ENCODE assay signal across 8 mouse cellular contexts in genomic region chr17:46075116-46075485, GRCm38 (mm10). TPM values are rescaled to one million over a fixed set of nuclear protein-coding genes. Genes with fewer than 3 reads are reported as not detected.
DNase-seq lines count a peak whose midpoint lies in the region; ATAC-seq and TF ChIP-seq lines count a peak whose summit lies in the region.

No protein-coding gene starts in this region.

- H3K4me2 ChIP-seq in liver, embryonic 14.5 days (ENCODE audit: low read depth), result no peak overlapping the region
- no peak overlapping the region for H3K4me2 ChIP-seq in neural tube, embryonic 15.5 days

- H3K27ac ChIP-seq in MEL (ENCODE audit: control insufficient read depth, low read depth, low read length), result peak overlapping the region; percentile 100
- no peak overlapping the region for H3K27ac ChIP-seq in liver, embryonic 14.5 days
- no peak overlapping the region for H3K27ac ChIP-seq in neural tube, embryonic 15.5 days (replicated peaks)

- 0 out of 4 replicates have a peak, but pooled peaks of 1 of the 2 experiments have one; percentile 20 for TF ChIP-seq POLR2A in MEL (IDR thresholded peaks at IDR 0.05; ENCODE audit: control insufficient read depth in 1 of 2, insufficient read depth in 1 of 2, low read depth in 1 of 2, low read length in 2 of 2, poor library complexity in 1 of 2)

- peak; percentile 59 to 66 (median 64) for TF ChIP-seq CTCF in MEL (IDR thresholded peaks at IDR 0.05 in 2 of 3, conservative IDR thresholded peaks at IDR 0.05 in 1 of 3; ENCODE audit: control insufficient read depth in 1 of 3, insufficient read depth in 1 of 3, low read depth in 2 of 3, low read length in 3 of 3, poor library complexity in 1 of 3, severe bottlenecking in 1 of 3)
- TF ChIP-seq CTCF in liver, embryonic 14.5 days (IDR thresholded peaks at IDR 0.05; ENCODE audit: low read depth), result peak; percentile 71

- H3K9ac ChIP-seq in MEL (ENCODE audit: control insufficient read depth, low read depth, low read length, poor library complexity, severe bottlenecking), result peak overlapping the region; percentile 65
- no peak overlapping the region for H3K9ac ChIP-seq in liver, embryonic 14.5 days (replicated peaks)
- H3K9ac ChIP-seq in neural tube, embryonic 15.5 days (replicated peaks), result no peak overlapping the region

- no peaks in the 10 kb centered on the region; the same call in 1 of the 2 replicates for H3K79me2 ChIP-seq in MEL (ENCODE audit: control insufficient read depth, insufficient read depth, low read length, poor library complexity)

- 15% methylated on average over 3 of the region's 3 CpGs for WGBS in liver, embryonic 14.5 days (ENCODE audit: insufficient replicate concordance)
- 65% methylated on average over 3 of the region's 3 CpGs for WGBS in neural tube, embryonic 15.5 days

- H3K36me3 ChIP-seq in MEL (ENCODE audit: control insufficient read depth in 1 of 2, insufficient read depth in 2 of 2, low read length in 2 of 2), result peaks cover 0 to 41% of the 10 kb centered on the region in 2 experiments; a peak in 2 of 4 replicates
- no peaks in the 10 kb centered on the region for H3K36me3 ChIP-seq in liver, embryonic 14.5 days (replicated peaks; ENCODE audit: control insufficient read depth, insufficient read depth, low read depth)
- H3K36me3 ChIP-seq in neural tube, embryonic 15.5 days, result no peaks in the 10 kb centered on the region

- peak overlapping the region in 1 of 2 experiments; percentile 23; a peak in 1 of 4 replicates for H3K4me3 ChIP-seq in MEL (ENCODE audit: control insufficient read depth in 1 of 2, insufficient read depth in 1 of 2, low read depth in 2 of 2, low read length in 2 of 2)
- no peak overlapping the region for H3K4me3 ChIP-seq in liver, embryonic 14.5 days (ENCODE audit: insufficient read depth in 1 of 2, low read depth in 2 of 2, low read length in 2 of 2)
- H3K4me3 ChIP-seq in neural tube, embryonic 15.5 days (replicated peaks), result no peak overlapping the region

- DNase-seq in adrenal gland, adult (ENCODE audit: inconsistent age in 2 of 2, low spot score in 1 of 2), result peak; percentile 59 to 87
- no peak for DNase-seq in adrenal gland, postnatal 4 days (ENCODE audit: low spot score in 2 of 2)
- DNase-seq in MEL (ENCODE audit: low read depth, low spot score), result peak; percentile 83
- peak; percentile 17 to 32 (median 26) for DNase-seq in liver, embryonic 14.5 days (ENCODE audit: low read depth in 3 of 3, low spot score in 3 of 3)
- peak; percentile 56 to 77 for DNase-seq in spleen, postnatal 4 days (ENCODE audit: low spot score in 2 of 2)
- DNase-seq in layer of hippocampus, adult 18-20 months (ENCODE audit: low spot score in 2 of 2), result no peak

- no peak for TF ChIP-seq EP300 in MEL (IDR thresholded peaks at IDR 0.05; ENCODE audit: low read depth in 1 of 2, low read length in 2 of 2)
- no peak for TF ChIP-seq EP300 in liver, embryonic 14.5 days (IDR thresholded peaks at IDR 0.05; ENCODE audit: low read depth)

- no peaks in the 10 kb centered on the region for H3K27me3 ChIP-seq in MEL (ENCODE audit: control insufficient read depth in 1 of 2, insufficient read depth in 2 of 2, low read length in 2 of 2)
- no peaks in the 10 kb centered on the region for H3K27me3 ChIP-seq in liver, embryonic 14.5 days (ENCODE audit: control insufficient read depth, insufficient read depth, low read length)
- H3K27me3 ChIP-seq in neural tube, embryonic 15.5 days (replicated peaks), result no peaks in the 10 kb centered on the region

- peaks cover 23 to 55% of the 10 kb centered on the region in 2 experiments for H3K4me1 ChIP-seq in MEL (ENCODE audit: control insufficient read depth in 1 of 2, insufficient read depth in 2 of 2, low read length in 2 of 2)
- peaks cover 0 to 13% of the 10 kb centered on the region in 2 experiments; a peak in 2 of 4 replicates for H3K4me1 ChIP-seq in liver, embryonic 14.5 days (replicated peaks; ENCODE audit: control insufficient read depth in 2 of 2, insufficient read depth in 2 of 2, low read length in 1 of 2)
- peaks cover 3% of the 10 kb centered on the region; the same call in 1 of the 2 replicates for H3K4me1 ChIP-seq in neural tube, embryonic 15.5 days

- no peaks in the 10 kb centered on the region for H3K9me3 ChIP-seq in MEL (replicated peaks; ENCODE audit: insufficient read depth, low read length)
- no peaks in the 10 kb centered on the region for H3K9me3 ChIP-seq in liver, embryonic 14.5 days (ENCODE audit: control insufficient read depth, low read length)
- no peaks in the 10 kb centered on the region for H3K9me3 ChIP-seq in neural tube, embryonic 15.5 days (replicated peaks)

- ATAC-seq in erythroblast, adult 5-6 weeks (replicated peaks; ENCODE audit: low FRiP score, poor library complexity, severe bottlenecking), result 0 out of 2 replicates have a peak, but pooled peaks have one; percentile 16
- no peak for ATAC-seq in liver, embryonic 14.5 days (ENCODE audit: insufficient read depth)
- no peak for ATAC-seq in neural tube, embryonic 15.5 days (ENCODE audit: low FRiP score)

- TF ChIP-seq RAD21 in MEL (IDR thresholded peaks at IDR 0.05; ENCODE audit: low read depth, low read length), result peak; percentile 73

TF ChIP-seq in MEL, 35 proteins besides CTCF, POLR2A, EP300 and RAD21:
- TF ChIP-seq CHD1 (IDR thresholded peaks at IDR 0.05; ENCODE audit: low read depth, low read length) (no peak), USF1 (IDR thresholded peaks at IDR 0.05; ENCODE audit: low read depth, low read length) (no peak), ZKSCAN1 (IDR thresholded peaks at IDR 0.05; ENCODE audit: low read depth, low read length) (no peak), MYB (IDR thresholded peaks at IDR 0.05; ENCODE audit: low read depth, low read length) (no peak), RCOR1 (IDR thresholded peaks at IDR 0.05; ENCODE audit: low read depth, low read length) (no peak), ETS1 (IDR thresholded peaks at IDR 0.05; ENCODE audit: low read depth, low read length) (no peak), HCFC1 (IDR thresholded peaks at IDR 0.05; ENCODE audit: low read depth, low read length) (no peak), MEF2A (IDR thresholded peaks at IDR 0.05; ENCODE audit: extremely low read depth, insufficient replicate concordance, low read depth, low read length, poor library complexity, severe bottlenecking) (no peak), ZNF384 (IDR thresholded peaks at IDR 0.05; ENCODE audit: low read depth, low read length) (no peak), SMC3 (IDR thresholded peaks at IDR 0.05; ENCODE audit: low read depth, low read length) (peak; percentile 62), KAT2A (conservative IDR thresholded peaks at IDR 0.05; ENCODE audit: low read depth, low read length) (0 out of 2 replicates have a peak, but pooled peaks have one; percentile 0), SIN3A (IDR thresholded peaks at IDR 0.05; ENCODE audit: low read length) (no peak; the same call in 1 of the 2 replicates), ZC3H11A (IDR thresholded peaks at IDR 0.05; ENCODE audit: low read depth, low read length) (peak; percentile 43), NRF1 (IDR thresholded peaks at IDR 0.05; ENCODE audit: insufficient read depth, low read depth, low read length, poor library complexity, severe bottlenecking) (no peak), MAFK (IDR thresholded peaks at IDR 0.05; ENCODE audit: borderline replicate concordance, low read depth, low read length) (no peak), E2F4 (IDR thresholded peaks at IDR 0.05; ENCODE audit: borderline replicate concordance, low read depth, low read length) (no peak), BHLHE40 (IDR thresholded peaks at IDR 0.05; ENCODE audit: borderline replicate concordance, low read depth, low read length) (no peak), TBP (IDR thresholded peaks at IDR 0.05; ENCODE audit: low read depth, low read length) (0 out of 2 replicates have a peak, but pooled peaks have one; percentile 6), UBTF (IDR thresholded peaks at IDR 0.05; ENCODE audit: borderline replicate concordance, insufficient read depth, low read depth, low read length) (no peak), MYC (IDR thresholded peaks at IDR 0.05; ENCODE audit: low read depth, low read length) (no peak)

RNA-seq across cellular contexts. Expression of gene Mrps18a, which starts 35.7 kb away (rescaled TPM):
- 100 to 1,000 TPM in 1 of 2 experiments, 10 to 100 TPM in 1; 94.1 to 101 TPM for total RNA-seq in adrenal gland, postnatal 4 days (2021)
- 177 and 181 TPM in 2 replicates for total RNA-seq in MEL (2012; rRNA removed)
- 100 to 1,000 TPM in 1 of 2 experiments, not detected in 1; 159 TPM for polyA plus RNA-seq in MEL (2012; ENCODE audit: insufficient read depth in 1 of 2, insufficient read length in 2 of 2, low read depth in 1 of 2, low replicate concordance in 2 of 2, missing spikeins in 1 of 2)
- total RNA-seq in erythroblast, adult 5-6 weeks (2015; ENCODE audit: low replicate concordance), result 8.6 and 20.9 TPM in 2 replicates
- 3.6 and 21.0 TPM in 2 replicates for total RNA-seq in erythroblast, adult 5-6 weeks (2017; ENCODE audit: low replicate concordance)
- 22.8 and 29.7 TPM in 2 replicates for polyA plus RNA-seq in liver, embryonic 14.5 days (2012; rRNA removed)
- polyA plus RNA-seq in liver, embryonic 14.5 days (2014; fragmentation: Nextera tagmentation; extraction: Ambion mirVana), result 65.2 and 68.5 TPM in 2 replicates
- polyA plus RNA-seq in neural tube, embryonic 15.5 days (2015; fragmentation: Nextera tagmentation; extraction: Ambion mirVana), result 150 and 154 TPM in 2 replicates
- total RNA-seq in layer of hippocampus, adult 18-20 months (2021), result 10 to 100 TPM; 86.4 to 93.2 TPM

RNA-seq across cellular contexts. Expression of gene Vegfa, which starts 42.9 kb away (rescaled TPM):
- 100 to 1,000 TPM; 242 to 257 TPM for total RNA-seq in adrenal gland, postnatal 4 days (2021)
- total RNA-seq in MEL (2012; rRNA removed), result 16.1 and 39.4 TPM in 2 replicates
- 10 to 100 TPM in 1 of 2 experiments, not detected in 1; 38.6 TPM for polyA plus RNA-seq in MEL (2012; ENCODE audit: insufficient read depth in 1 of 2, insufficient read length in 2 of 2, low read depth in 1 of 2, low replicate concordance in 2 of 2, missing spikeins in 1 of 2)
- total RNA-seq in erythroblast, adult 5-6 weeks (2015; ENCODE audit: low replicate concordance), result 8.8 and 14.8 TPM in 2 replicates
- total RNA-seq in erythroblast, adult 5-6 weeks (2017; ENCODE audit: low replicate concordance), result 5.7 and 11.3 TPM in 2 replicates
- polyA plus RNA-seq in liver, embryonic 14.5 days (2012; rRNA removed), result 27.9 and 33.9 TPM in 2 replicates
- 1.2 and 1.7 TPM in 2 replicates for polyA plus RNA-seq in liver, embryonic 14.5 days (2014; fragmentation: Nextera tagmentation; extraction: Ambion mirVana)
- 4.1 and 4.8 TPM in 2 replicates for polyA plus RNA-seq in neural tube, embryonic 15.5 days (2015; fragmentation: Nextera tagmentation; extraction: Ambion mirVana)
- 10 to 100 TPM; 61.8 to 68.9 TPM for total RNA-seq in layer of hippocampus, adult 18-20 months (2021)

Comparison
In these comparisons a context has a peak if more than half of its experiments do, and no peak if none do; other contexts are left out.
1. DNase-seq: peak in adrenal gland, adult (2 of 2), MEL (single experiment), liver, embryonic 14.5 days (3 of 3) and spleen, postnatal 4 days (2 of 2); none in adrenal gland, postnatal 4 days (0 of 2) and layer of hippocampus, adult 18-20 months (0 of 2).